Mouse (Mus musculus): Measurements from ENCODE around the gene Mmp8. TPM values are rescaled to one million over a fixed set of nuclear protein-coding genes. Genes with fewer than 3 reads are reported as not detected.

The Mmp8 gene
- 66.3 and 247 TPM in 2 replicates for polyA plus RNA-seq (2011; ENCODE audit: insufficient read depth, insufficient read length, low replicate concordance, missing spikeins)

- TF ChIP-seq CTCF (IDR thresholded peaks at IDR 0.05; ENCODE audit: control insufficient read depth, insufficient read depth, low read length) (no peak), POLR2A (IDR thresholded peaks at IDR 0.05; ENCODE audit: borderline replicate concordance, control insufficient read depth, low read depth, low read length) (peak; percentile 44; the same call in 1 of the 2 replicates)
- WGBS, result 41% methylated on average over 8 of the region's 8 CpGs
- peak within 1 kb of the TSS; percentile 71 for H3K4me3 ChIP-seq (replicated peaks; ENCODE audit: control insufficient read depth, low read depth, low read length)
- H3K27ac ChIP-seq (ENCODE audit: control insufficient read depth, insufficient read depth, low read depth, low read length, poor library complexity), result peak within 1 kb of the TSS; percentile 83
- no peaks in the 10 kb centered on the region; the same call in 1 of the 2 replicates for H3K4me1 ChIP-seq (ENCODE audit: control insufficient read depth, insufficient read depth, low read length)
Measured at GRCm38 (mm10) chr9:7558221-7559017, at the start of gene Mmp8. Gene Mmp8, plus strand, starts transcription at chr9:7558456.

GRCm38 (mm10) chr9:7509619-7510233 lies 48.5 kb upstream of the Mmp8 start:
- 84% methylated on average over 10 of the region's 10 CpGs for WGBS
- no peak for TF ChIP-seq CTCF (IDR thresholded peaks at IDR 0.05; ENCODE audit: control insufficient read depth, insufficient read depth, low read length)
- TF ChIP-seq POLR2A (IDR thresholded peaks at IDR 0.05; ENCODE audit: borderline replicate concordance, control insufficient read depth, low read depth, low read length), result no peak
- Histone ChIP-seq H3K4me1 (ENCODE audit: control insufficient read depth, insufficient read depth, low read length) (no peaks in the 10 kb centered on the region; the same call in 1 of the 2 replicates), H3K4me3 (replicated peaks; ENCODE audit: control insufficient read depth, low read depth, low read length) (no peak overlapping the region), H3K27ac (ENCODE audit: control insufficient read depth, insufficient read depth, low read depth, low read length, poor library complexity) (no peak overlapping the region)

GRCm38 (mm10) chr9:7517944-7518571 lies 40.2 kb upstream of the Mmp8 start:
- H3K4me3 ChIP-seq (replicated peaks; ENCODE audit: control insufficient read depth, low read depth, low read length), result no peak overlapping the region
- 78% methylated on average over 4 of the region's 4 CpGs for WGBS
- no peak for TF ChIP-seq POLR2A (IDR thresholded peaks at IDR 0.05; ENCODE audit: borderline replicate concordance, control insufficient read depth, low read depth, low read length)
- TF ChIP-seq CTCF (IDR thresholded peaks at IDR 0.05; ENCODE audit: control insufficient read depth, insufficient read depth, low read length), result no peak
- H3K4me1 ChIP-seq (ENCODE audit: control insufficient read depth, insufficient read depth, low read length), result no peaks in the 10 kb centered on the region
- H3K27ac ChIP-seq (ENCODE audit: control insufficient read depth, insufficient read depth, low read depth, low read length, poor library complexity), result no peak overlapping the region

- WGBS, result 74% methylated on average over 4 of the region's 4 CpGs
- TF ChIP-seq CTCF (IDR thresholded peaks at IDR 0.05; ENCODE audit: control insufficient read depth, insufficient read depth, low read length) (no peak), POLR2A (IDR thresholded peaks at IDR 0.05; ENCODE audit: borderline replicate concordance, control insufficient read depth, low read depth, low read length) (no peak)
- Histone ChIP-seq H3K4me3 (replicated peaks; ENCODE audit: control insufficient read depth, low read depth, low read length) (no peak overlapping the region), H3K27ac (ENCODE audit: control insufficient read depth, insufficient read depth, low read depth, low read length, poor library complexity) (no peak overlapping the region), H3K4me1 (ENCODE audit: control insufficient read depth, insufficient read depth, low read length) (no peaks in the 10 kb centered on the region)
Measured at GRCm38 (mm10) chr9:7526255-7526940, 31.9 kb upstream of the Mmp8 start.

GRCm38 (mm10) chr9:7542763-7543162 lies 15.5 kb upstream of the Mmp8 start:
- no peak for TF ChIP-seq POLR2A (IDR thresholded peaks at IDR 0.05; ENCODE audit: borderline replicate concordance, control insufficient read depth, low read depth, low read length)
- H3K4me3 ChIP-seq (replicated peaks; ENCODE audit: control insufficient read depth, low read depth, low read length), result no peak overlapping the region
- no peaks in the 10 kb centered on the region for H3K4me1 ChIP-seq (ENCODE audit: control insufficient read depth, insufficient read depth, low read length)
- H3K27ac ChIP-seq (ENCODE audit: control insufficient read depth, insufficient read depth, low read depth, low read length, poor library complexity), result no peak overlapping the region

GRCm38 (mm10) chr9:7544923-7545457 lies 13.3 kb upstream of the Mmp8 start:
- no peaks in the 10 kb centered on the region for H3K4me1 ChIP-seq (ENCODE audit: control insufficient read depth, insufficient read depth, low read length)
- 51% methylated on average over 1 of the region's 1 CpGs for WGBS
- TF ChIP-seq POLR2A (IDR thresholded peaks at IDR 0.05; ENCODE audit: borderline replicate concordance, control insufficient read depth, low read depth, low read length) (no peak), CTCF (IDR thresholded peaks at IDR 0.05; ENCODE audit: control insufficient read depth, insufficient read depth, low read length) (no peak)
- H3K27ac ChIP-seq (ENCODE audit: control insufficient read depth, insufficient read depth, low read depth, low read length, poor library complexity), result no peak overlapping the region
- H3K4me3 ChIP-seq (replicated peaks; ENCODE audit: control insufficient read depth, low read depth, low read length), result no peak overlapping the region

- TF ChIP-seq CTCF (IDR thresholded peaks at IDR 0.05; ENCODE audit: control insufficient read depth, insufficient read depth, low read length), result no peak
- TF ChIP-seq POLR2A (IDR thresholded peaks at IDR 0.05; ENCODE audit: borderline replicate concordance, control insufficient read depth, low read depth, low read length), result no peak
- whole genome bisulfite sequencing, result 56% methylated on average over 1 of the region's 1 CpGs
Measured at GRCm38 (mm10) chr9:7545471-7545870, 12.8 kb upstream of the Mmp8 start.

More at GRCm38 (mm10) chr9:7545471-7545870, 12.8 kb upstream of the Mmp8 start:
- Histone ChIP-seq H3K27ac (ENCODE audit: control insufficient read depth, insufficient read depth, low read depth, low read length, poor library complexity) (no peak overlapping the region), H3K4me1 (ENCODE audit: control insufficient read depth, insufficient read depth, low read length) (no peaks in the 10 kb centered on the region), H3K4me3 (replicated peaks; ENCODE audit: control insufficient read depth, low read depth, low read length) (no peak overlapping the region)

Data from bone marrow, adult 2 months (tissue).